Mouse (Mus musculus) spleen, postnatal 4 days (tissue): ENCODE data around the gene Cacng1.

Experiments
- DNase-seq, 2 experiments: peaks; one replicate each; pipeline ENCODE4 v3.0.0; 2022; ENCODE audit warnings: low spot score in 2 of 2

Cacng1 gene

GRCm38 (mm10) chr11:107657117-107657516 is 59.2 kb downstream of the Cacng1 start:
- DNase-seq, result no peak

GRCm38 (mm10) chr11:107655538-107655937 is 60.8 kb downstream of the Cacng1 start:
- no peak for DNase-seq
